Mouse (Mus musculus) ovary, postnatal 36 days (tissue): ENCODE data around the gene Dlg1.

ENCODE experiments used
- DNase-seq: peaks from one replicate; pipeline ENCODE4 v3.0.0; 2022; ENCODE audit warnings: low spot score, mixed read lengths

The Dlg1 gene

DNA sequence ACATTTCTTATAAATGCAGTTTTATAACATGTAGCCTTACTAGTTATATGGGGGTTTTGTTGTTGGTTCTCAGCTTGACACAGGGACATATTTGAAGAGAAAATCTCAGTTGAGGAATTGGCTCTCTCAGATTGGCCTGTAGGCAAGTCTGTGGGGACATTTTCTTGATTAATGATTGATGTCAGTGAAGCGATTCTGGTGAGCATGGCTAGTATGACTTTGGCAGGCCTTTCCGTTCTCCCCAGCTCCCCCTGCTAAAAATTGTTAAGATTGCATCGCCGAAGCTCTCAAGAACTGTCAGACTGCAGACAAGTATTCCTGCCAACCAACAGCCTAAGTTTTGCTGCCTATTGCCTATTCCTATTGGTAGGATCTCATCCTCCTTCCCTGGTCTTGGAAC is 73.8 kb downstream of the Dlg1 start:
- no peak for DNase-seq

GRCm38 (mm10) chr16:31737761-31738160 is 74.5 kb downstream of the Dlg1 start:
- DNase-seq: no peak

DNA sequence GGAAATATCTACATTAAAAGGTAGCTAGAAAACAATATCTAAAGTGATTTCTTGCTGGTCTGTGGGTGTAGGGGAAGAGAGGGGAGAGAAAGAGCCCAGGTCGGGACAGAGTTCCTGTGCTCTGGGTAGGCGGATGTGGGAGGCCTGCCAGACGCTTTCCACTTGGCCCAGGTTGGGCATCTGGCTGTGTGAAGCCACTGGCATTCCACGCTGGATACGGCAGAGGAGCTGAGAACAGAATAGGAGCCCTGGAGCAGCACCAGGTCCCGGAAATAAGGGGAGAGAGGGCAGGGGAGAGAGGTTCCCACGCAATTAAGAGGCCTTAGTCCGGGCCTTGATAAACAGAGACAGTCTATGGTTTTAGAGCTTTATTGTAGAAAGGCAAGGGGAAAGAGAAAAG is 77.0 kb downstream of the Dlg1 start:
- peak; percentile 16 for DNase-seq

GRCm38 (mm10) chr16:31740704-31741103 is 77.5 kb downstream of the Dlg1 start:
- no peak for DNase-seq

DNA sequence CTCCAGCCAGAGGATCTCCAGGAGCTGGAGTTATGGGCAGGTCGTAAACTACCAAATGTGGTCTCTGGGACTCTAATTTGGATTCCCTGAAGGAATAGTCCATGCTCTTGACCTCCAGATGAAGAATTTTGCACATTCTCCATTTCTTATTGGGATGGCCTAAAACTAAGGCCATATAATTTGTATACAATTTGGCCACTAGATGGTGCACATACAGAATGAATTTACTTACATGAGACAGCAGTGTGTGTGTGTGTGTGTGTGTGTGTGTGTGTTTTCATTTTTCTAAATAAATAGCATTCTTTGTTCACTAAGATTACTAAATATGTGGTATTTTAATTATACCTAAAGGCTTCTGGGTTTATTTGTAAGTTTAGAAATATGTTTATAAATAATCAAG is 87.3 kb downstream of the Dlg1 start:
- DNase-seq: no peak

DNA sequence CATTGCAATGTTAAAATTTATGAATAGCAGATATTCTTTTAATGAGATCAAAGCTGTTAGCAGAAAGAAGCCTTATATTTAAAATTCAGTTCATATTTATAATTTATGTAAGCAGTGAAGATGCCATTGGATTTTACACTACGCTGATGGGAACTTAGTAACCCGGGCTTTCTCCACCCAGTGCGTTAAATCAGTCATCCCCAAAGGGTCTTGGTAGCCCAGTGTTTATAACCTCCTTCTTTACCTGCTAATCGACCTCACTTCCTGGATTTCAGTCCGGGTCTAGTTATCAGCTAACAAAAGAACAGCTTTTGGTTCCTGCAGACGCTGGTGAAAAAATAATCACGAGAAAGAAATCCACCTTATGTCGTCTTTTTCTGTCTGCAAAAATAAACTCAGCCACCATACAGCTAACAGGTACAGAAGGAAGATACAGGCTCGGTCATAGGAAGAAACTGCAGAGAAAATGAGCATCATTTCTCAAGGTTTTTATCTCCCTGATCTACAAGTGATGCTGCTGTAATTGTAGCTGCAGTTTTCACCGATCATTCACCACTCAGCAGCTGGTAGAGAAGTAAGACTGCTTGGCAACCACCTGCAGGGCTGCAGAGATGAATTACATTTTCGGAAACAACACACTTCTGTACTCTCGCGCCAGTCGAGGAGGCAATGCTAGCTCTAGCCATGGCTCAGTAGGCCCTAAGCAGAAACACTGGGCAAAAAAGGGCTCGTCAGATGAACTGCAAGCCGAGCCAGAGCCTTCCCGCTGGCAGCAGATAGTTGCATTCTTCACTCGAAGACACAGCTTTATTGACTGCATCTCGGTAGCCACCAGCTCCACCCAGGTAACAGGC is 91.2 kb downstream of the Dlg1 start:
- no peak for DNase-seq

DNA sequence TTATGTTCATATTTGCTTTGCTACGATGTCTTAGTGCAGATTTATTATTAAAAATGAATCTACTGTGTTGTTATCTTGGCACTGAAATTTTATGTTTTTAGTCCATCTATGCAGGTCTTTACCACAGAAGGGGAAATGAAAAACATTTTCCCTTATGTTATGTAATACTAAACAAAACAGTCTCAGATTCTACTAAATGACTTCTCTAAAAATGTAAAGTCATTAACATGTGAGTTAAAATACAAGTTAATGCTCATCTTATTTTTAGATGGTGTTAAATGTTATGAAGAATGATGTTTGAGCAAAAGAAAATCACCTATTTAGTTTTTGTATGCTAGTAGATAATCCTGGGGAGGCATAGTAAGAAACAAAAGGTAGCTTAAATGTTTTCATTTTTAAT is 91.8 kb downstream of the Dlg1 start:
- no peak for DNase-seq

- DNase-seq: no peak
Observed at GRCm38 (mm10) chr16:31756436-31756835, 93.2 kb downstream of the Dlg1 start.

DNA sequence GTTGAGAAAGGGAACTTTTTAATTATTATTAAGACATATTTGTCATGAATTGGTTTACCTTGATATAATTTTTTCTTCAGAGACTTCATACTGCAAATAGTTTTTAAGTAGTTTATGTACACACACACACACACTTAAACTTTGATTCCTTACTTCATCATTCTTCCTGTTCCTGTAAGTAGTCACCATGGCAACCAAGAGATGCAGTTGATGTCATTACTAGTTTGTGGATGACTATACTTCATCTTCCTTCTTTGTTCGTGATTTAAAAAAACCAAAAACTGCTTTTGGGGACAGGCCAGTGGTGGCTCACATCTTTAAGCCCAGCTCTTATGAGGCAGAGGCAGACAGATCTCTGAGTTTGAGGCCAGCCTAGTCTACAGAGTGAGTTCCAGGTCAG is 94.4 kb downstream of the Dlg1 start:
- no peak for DNase-seq

GRCm38 (mm10) chr16:31759416-31759815 is 96.2 kb downstream of the Dlg1 start:
- no peak for DNase-seq

- DNase-seq: no peak
Observed at GRCm38 (mm10) chr16:31766298-31766697, 103.1 kb downstream of the Dlg1 start.

GRCm38 (mm10) chr16:31766715-31767114 is 103.5 kb downstream of the Dlg1 start:
- DNase-seq: no peak

GRCm38 (mm10) chr16:31775924-31776323 is 112.7 kb downstream of the Dlg1 start:
- no peak for DNase-seq

DNA sequence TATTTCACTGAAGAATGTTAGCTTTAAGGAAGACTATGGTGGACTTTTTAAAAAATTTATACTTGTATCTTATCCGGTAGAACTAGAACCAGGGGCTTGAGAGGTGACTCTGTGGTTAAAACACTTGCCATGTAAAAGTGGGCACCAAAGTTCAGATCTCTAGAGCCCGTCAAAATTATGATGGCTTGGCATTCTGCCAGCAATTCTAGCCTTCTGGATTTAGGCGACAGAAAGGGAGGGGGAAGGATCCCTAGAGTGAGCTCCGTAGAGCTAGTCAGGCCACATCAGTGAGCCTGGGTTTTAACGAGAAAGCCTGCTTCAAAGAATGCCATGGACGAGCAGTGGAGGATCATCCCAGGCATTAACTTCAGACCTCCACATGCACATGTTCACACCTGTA is 117.8 kb downstream of the Dlg1 start:
- no peak for DNase-seq

DNA sequence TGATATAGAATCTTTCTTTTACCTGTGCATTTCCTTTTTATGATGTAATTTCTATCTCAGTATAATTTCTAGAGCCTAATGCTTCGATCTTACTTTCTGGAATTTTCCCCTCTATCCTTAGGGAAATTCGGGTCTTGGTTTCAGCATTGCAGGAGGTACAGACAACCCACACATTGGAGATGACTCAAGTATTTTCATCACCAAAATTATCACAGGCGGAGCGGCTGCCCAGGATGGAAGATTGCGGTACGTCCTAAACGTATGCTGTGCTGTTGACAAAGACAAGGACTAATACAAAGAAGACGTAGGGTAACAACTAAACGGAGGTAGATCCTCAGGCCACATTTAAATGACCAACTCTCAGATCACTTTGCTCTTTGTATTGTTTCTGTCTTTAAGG is 126.8 kb downstream of the Dlg1 start:
- DNase-seq: no peak

- no peak for DNase-seq
Observed at GRCm38 (mm10) chr16:31803644-31804043, 140.4 kb downstream of the Dlg1 start.

DNA sequence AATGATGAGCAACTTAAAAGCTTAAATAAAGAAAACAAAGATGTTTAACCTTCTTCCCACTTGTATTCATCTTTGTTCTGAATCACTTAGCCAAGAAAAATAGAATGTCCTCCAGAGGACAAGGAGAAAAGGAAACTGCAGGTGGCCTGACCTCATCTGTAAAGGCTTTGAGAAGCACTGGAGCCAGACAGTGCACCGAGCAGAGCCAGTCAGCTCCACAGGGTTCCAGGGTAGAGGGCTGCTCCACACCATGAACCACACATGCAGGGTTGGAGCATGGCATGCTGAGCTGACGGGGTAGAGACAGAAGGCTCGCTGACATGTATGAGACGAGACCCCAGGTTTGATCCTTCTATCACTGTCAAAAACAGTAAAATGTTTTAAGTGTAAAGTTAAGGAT is 162.8 kb downstream of the Dlg1 start:
- no peak for DNase-seq

DNA sequence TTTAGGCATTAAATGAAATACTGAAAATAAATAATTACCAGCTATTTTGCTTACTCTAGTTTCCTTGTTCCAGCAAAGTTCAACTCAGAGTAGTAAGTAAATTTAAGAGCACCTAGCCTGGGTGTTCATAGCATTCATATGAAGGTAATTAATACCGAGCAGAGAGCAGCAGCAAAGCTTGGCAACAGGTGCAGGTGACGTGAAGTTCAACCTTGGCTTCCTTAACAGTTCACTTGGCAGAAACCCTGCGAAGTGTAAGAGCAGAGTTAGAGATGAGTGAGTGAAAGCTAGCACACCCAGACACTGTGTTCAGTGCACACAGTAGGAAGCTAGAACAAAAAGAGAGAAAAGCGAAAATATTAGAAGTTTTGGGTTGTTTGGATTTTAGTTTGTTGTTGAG is 167.5 kb downstream of the Dlg1 start:
- no peak for DNase-seq

GRCm38 (mm10) chr16:31832630-31833422 is 169.6 kb downstream of the Dlg1 start:
- no peak for DNase-seq

DNA sequence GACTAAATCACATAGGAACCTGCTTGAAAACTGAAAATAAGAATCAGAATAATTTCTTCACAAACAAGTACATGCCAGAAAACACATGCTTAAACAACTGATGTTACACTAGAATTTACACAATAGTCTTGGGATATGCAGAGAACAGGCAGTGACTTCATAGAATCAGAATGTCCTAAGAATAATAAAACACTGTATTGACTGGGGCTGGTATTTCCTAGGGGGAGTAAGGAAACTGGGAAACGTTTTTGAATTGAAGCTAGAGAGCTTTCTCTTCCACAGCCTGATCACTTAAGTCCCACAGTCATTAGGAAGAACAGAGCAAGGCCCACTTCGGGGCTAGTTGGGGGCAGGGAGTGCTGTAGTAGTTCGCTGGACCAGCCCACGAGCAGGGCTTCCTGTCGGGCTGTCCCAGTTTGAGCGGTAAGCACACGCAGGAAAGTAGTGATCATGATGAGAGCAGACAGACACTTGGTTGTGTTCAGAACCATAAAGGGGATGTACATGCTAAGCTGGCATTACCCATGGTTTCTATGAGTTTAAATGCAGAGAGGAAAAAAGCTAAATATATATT is 170.9 kb downstream of the Dlg1 start:
- DNase-seq: no peak

GRCm38 (mm10) chr16:31834662-31835318 is 171.5 kb downstream of the Dlg1 start:
- no peak for DNase-seq

DNA sequence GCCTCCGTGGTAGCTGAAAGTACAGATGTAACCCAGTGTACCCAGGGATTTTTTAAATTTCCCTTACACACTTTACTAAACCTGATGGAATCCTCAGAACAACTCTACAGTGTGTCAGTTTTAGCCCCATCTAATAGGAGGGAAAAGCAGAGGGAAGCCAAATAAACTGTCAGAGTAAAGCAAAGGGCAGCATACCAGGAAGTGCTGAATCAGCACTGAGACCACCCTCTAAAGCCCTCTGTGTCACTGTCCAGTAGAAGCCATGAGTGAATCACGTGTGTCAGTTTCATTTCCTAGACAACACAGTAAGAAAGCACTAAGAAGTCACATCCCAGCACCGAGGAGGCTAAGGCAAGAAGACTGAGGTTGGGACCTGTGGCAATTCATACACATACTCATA is 174.1 kb downstream of the Dlg1 start:
- DNase-seq: no peak

DNA sequence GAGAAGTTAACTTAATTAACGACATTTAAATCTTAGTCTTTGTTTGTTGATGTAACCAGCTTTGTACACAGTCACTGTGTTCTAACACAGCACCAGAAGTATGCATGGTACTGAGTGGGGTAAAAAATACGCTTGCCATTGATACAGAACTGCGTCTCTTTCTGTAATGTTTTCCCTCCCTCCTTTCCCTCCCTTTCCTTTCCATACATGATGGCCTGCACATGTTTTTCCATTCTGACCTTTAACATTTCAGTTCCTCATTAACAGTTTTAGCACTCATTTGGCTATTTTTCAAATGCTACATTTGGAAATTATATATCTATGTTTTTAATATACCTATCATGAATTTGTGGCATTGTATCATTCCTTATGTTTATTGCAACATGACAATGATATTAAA is 181.0 kb downstream of the Dlg1 start:
- DNase-seq: no peak
